Mouse (Mus musculus) lung, postnatal 10 days (tissue): ENCODE results near the gene Gas7.

Source experiments
- DNase-seq: peaks from one replicate; pipeline ENCODE4 v3.0.0; 2021

Gene Gas7

GRCm38 (mm10) chr11:67489647-67490175, 34.5 kb downstream of the Gas7 start:
- DNase-seq = peak; percentile 28

GRCm38 (mm10) chr11:67496796-67497195, 41.6 kb downstream of the Gas7 start:
- no peak for DNase-seq

GRCm38 (mm10) chr11:67500115-67500514, 44.9 kb downstream of the Gas7 start:
- no peak for DNase-seq

GRCm38 (mm10) chr11:67501468-67502244, 46.4 kb downstream of the Gas7 start:
- no peak for DNase-seq

- DNase-seq = no peak
These were observed 54.1 kb downstream of the Gas7 start for GRCm38 (mm10) chr11:67509219-67509876.

DNA sequence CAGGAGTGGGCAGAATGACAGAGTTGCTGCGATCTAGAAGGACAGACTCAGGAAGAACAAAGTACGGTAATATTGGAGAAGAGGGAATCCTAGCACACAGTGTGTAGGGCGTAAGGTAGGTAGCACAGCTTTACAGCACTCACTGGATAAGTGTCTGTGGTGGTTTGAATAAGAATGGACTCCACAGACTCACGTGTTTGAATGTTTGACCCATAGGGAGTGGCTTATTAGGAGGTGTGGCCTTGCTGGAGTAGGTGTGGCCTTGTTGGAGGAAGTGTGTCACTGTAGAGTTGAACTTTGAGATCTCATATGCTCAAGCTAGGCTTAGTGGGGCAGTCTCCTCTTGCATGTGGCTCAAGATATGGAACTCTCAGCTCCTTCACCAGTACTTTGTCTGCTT, 55.6 kb downstream of the Gas7 start:
- no peak for DNase-seq

- no peak for DNase-seq
These were observed 57.8 kb downstream of the Gas7 start for GRCm38 (mm10) chr11:67513001-67513400.

DNA sequence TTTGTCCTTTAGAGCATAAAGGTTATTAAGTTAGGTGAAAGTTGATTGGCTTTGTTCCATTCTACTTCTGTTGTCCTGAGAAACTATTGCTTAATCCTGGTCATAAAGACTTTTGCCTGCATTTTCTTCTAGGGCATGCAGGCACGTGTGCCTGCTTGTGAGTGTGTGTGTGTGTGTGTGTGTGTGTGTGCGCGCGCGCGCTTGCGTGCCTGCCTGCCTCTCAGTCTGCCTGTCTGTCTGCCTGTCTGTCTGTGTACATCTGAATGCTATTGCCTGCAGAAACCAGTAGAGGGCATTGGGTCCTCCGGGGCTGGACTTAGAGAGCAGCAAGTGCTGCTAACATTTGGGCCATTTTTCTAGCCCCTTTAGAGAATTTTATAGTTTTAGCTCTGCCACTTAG, 59.2 kb downstream of the Gas7 start:
- DNase-seq = peak; percentile 59

- DNase-seq = peak; percentile 64
These were observed 60.0 kb downstream of the Gas7 start for GRCm38 (mm10) chr11:67515020-67515911.

DNA sequence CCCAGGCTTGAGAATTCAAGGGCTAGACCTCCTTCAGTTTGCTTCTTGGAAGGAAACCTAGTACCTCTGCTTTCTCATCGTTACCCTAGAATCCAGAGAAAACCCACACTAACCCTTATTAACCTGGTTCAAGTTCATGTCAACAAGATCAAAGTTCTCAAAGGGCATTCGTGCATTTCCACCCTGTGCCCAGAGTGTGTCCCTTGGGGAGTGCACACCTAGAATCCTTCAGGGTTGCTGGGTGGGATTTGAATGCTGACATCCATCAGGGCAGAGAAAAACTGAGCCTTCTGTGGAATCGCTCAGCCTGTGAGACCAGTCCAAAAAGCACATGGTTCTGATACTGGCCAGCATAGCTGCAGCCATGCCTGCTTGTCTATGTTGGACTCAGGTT, 60.7 kb downstream of the Gas7 start:
- no peak for DNase-seq

- no peak for DNase-seq
These were observed 62.5 kb downstream of the Gas7 start for GRCm38 (mm10) chr11:67517748-67518147.

DNA sequence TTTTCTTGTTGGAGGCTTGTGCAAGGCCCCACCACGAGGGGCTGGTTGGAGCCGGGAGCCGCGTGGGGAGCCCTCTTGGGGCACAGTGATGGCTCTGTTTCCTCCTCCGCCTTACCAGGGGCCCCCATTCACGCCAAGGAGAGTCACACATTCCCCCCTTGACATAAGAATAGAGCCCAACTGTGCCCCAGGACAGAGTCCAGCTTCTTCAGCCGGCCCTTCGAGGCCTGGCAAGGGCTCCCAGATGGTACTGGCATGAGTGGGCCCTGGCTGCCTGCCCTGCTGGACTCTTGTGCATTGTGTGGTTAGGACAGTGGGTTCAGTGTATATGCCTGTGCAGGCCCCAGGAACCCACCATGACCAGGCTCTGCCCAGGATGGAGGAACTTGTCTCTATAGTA, 63.7 kb downstream of the Gas7 start:
- no peak for DNase-seq

GRCm38 (mm10) chr11:67522671-67523070, 67.4 kb downstream of the Gas7 start:
- DNase-seq = no peak

- DNase-seq = peak; percentile 82
These were observed 68.6 kb downstream of the Gas7 start for GRCm38 (mm10) chr11:67523806-67524205.

DNA sequence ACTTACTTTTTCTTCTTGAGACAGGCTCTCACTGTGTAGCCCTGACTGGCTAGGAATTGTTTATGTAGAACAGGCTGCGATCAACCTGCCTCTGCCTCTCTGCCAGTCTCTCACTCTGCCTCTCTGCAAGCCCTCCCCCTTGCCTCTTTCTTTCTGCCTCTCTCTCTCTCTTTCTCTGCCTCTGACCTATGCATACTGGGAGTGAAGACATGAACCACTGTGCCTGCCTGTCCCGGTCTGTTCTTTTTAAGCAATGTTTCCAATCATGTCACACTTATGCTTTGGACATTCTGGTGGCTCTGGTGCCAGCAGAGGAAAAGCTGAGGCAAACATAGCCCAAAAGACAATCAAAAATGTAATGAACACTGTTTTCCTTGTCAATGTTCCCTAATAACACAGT, 69.5 kb downstream of the Gas7 start:
- peak; percentile 53 for DNase-seq

- DNase-seq = no peak
These were observed 70.6 kb downstream of the Gas7 start for GRCm38 (mm10) chr11:67525841-67526240.

DNA sequence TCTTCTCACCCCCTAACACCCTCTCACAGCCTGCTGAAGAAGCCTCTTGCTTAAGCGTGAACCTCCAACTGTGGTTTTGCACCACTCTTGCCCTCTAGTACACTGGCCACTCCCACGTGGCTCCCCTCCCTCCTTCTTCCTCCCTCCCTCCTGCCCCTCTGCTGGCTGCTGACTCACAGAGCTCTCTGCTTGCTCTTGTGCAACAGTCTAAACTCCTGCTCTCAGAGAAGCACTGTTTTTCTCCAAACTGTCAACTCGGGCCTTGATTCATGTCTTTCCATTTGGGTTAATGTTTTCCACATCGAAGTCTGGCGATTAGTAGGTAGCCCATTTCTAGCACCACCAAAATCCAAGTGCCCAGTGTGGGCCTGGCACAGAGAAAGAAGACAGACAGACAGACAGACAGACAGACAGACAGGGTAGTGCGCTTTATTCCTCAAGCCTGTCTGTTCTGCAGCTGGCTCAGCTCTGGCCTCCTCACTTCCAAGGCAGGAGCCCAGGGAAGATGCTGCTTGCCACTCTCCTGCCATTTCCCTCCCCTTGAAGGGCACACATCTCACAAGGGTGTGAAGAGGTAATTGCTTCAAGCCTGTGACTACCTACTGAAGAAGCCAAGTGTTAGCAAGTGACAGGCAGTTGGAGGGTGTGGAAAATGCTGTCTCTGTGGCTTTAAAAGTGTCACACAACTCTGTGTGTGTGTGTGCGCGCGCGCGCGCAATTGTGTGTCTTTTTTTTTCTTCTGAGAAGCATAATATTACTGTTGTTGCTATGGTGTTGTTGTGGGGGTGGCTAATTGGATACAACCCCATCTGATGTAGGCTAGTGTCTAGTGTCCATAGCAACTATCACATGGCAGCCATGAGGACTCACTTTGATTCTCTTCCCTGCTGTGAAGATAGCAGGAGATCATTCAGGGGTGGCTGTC, 71.6 kb downstream of the Gas7 start:
- DNase-seq = peak; percentile 89

DNA sequence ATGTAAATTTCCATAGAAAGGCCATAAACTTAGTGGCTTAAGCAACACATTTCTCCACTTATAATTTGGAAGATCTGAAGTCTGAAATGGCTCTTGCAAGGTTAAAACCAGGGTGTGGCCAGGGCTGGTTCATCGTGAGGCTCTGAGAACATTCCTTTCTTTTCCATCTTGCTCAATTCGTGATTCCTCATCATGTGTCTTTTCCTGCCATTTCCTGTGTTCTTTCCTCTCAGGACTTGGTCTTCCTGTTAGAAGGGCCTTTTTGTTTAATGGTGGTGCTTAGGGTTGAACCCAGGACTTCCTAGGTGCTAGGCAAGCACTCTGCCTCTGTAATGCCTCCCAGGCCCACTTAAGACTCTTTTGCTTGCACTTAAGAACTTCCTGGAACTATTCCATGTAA, 76.0 kb downstream of the Gas7 start:
- DNase-seq = no peak

DNA sequence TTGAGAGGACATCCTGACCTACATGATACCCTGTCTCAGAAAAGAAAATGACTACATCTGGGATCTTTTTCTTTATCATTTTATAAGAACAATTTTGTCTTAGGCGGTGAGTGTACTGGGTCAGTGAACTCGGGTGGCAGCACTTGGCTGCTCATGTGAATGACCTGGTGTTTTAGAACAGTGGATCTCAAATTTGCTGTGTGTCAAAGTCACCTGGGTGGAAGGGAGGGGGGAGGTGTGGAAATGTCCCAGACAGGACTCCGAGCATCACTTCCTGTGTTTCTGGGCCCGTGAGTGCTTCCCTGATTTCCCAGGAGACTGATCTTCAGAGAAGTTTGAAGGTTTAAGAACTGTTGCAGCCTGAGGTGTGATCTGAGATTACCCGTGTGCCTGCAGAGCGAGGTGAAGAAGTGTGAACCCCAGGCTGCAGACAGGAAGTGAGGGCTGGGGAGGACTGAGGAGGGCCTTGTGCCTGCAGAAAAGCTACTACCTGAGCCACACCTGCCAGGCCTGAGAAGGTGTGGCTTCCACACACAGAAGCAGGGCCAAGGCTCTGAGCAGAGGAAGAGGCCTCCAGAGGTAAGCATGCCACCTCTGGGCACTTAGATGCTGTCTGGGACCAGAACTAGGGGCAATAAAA, 76.8 kb downstream of the Gas7 start:
- no peak for DNase-seq

DNA sequence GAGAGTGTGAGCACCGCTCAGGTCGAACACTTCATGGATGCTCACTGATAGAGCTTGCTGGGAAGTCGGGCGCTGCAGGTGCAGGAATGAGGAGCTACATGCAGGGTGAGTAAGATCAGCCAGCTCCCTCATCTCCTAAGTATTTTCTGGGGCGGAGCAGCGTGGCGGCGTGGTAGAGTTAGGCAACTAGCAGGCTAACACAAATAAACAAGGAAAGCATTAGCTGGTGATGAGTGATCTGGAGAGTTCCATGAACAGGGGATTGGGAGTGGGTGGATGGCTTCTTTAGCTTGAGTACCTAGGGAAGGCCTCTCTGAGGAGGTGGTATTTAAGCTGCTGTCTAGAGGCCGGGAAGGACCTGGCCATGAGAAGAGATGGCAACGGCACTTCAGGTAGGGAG, 77.5 kb downstream of the Gas7 start:
- DNase-seq = no peak

DNA sequence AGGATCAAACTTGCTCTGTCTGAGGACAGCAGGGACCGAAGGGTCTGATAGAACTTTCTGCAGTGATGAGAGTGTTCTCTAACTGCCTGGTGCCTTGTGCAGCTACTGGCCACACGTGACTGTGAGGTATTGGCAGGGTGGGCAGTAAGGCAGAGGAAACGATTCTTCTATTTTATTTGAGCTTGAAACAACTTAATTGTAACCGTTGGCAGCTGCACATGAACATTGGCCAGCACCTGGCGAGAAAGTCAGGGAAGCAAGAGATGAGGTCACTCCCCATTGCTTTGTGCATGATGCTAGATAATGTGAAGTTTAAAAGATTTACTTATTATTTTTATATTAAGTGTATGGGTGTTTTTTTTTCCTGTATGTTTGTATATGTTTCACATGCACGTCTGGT, 77.9 kb downstream of the Gas7 start:
- DNase-seq = no peak

DNA sequence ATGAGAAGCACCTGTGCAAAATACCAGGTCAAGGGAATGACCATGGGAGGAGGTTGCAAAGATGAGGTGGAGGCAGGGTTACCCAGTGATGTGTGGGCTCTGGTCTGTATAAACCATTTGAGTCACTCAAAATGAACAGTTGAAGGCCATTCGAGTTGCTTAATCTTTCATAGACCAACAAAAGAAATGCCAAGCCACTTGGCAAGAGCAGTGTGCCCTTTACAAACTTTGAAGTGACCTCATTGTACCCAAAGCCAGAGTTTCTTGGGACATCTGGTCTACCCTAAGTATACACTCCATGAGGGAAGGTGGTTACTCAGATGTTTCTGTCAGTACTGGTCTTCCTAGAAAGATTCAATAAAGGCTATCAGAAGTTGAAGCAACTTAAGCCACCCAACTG, 80.5 kb downstream of the Gas7 start:
- no peak for DNase-seq
